Mouse (Mus musculus) brain, embryonic 14.5 days (tissue): ENCODE measurements around the gene Prrg2. TPM values are rescaled to one million over a fixed set of nuclear protein-coding genes. Genes with fewer than 3 reads are reported as not detected.
"Not testable (repeated sequence)": the region's sequence is repeated elsewhere in the genome, so short reads cannot be mapped to it uniquely, and the experiment has no call there.

Experiments
- DNase-seq: peaks from one replicate; pipeline ENCODE4 v3.0.0-alpha.2; 2011; ENCODE audit warnings: low read depth
- CTCF ChIP-seq: fragments of 200-500 bp; IDR thresholded peaks from 2 replicates; pipeline ENCODE4 v1.5.1; 2012; ENCODE audit warnings: inconsistent platforms, mild to moderate bottlenecking, moderate library complexity, borderline replicate concordance; ENCODE audit not compliant: insufficient read depth, insufficient read length; ENCODE audit errors: extremely low read depth
- POLR2A ChIP-seq: fragments of 200-500 bp; IDR thresholded peaks from 2 replicates; pipeline ENCODE4 v1.6.1; 2012; ENCODE audit warnings: mild to moderate bottlenecking, inconsistent platforms, borderline replicate concordance; ENCODE audit not compliant: poor library complexity, insufficient read depth, insufficient read length, severe bottlenecking; ENCODE audit errors: extremely low read depth
- polyA plus RNA-seq: library from polyadenylated mRNA; depleted of rRNA; stranded (reverse); fragments of >200 nt; gene quantifications from 2 replicates; pipeline ENCODE4 v1.2.3, GENCODE M21; 2012; rRNA removed

Prrg2 gene
- 25.0 and 30.6 TPM in 2 replicates for polyA plus RNA-seq

- peak; percentile 100 for DNase-seq
- TF ChIP-seq CTCF (no peak; the same call in 1 of the 2 replicates), POLR2A (peak; percentile 8; the same call in 1 of the 2 replicates)
These were observed at the start of gene Prrg2, which contains the start of gene Nosip for GRCm38 (mm10) chr7:45062239-45062835. Gene Prrg2, minus strand, starts transcription at chr7:45062677. Gene Nosip, plus strand, starts transcription at chr7:45062429.

GRCm38 (mm10) chr7:45111940-45112339, 49.5 kb upstream of the Prrg2 start:
- no peak for DNase-seq
- TF ChIP-seq POLR2A (no peak), CTCF (no peak)

DNA sequence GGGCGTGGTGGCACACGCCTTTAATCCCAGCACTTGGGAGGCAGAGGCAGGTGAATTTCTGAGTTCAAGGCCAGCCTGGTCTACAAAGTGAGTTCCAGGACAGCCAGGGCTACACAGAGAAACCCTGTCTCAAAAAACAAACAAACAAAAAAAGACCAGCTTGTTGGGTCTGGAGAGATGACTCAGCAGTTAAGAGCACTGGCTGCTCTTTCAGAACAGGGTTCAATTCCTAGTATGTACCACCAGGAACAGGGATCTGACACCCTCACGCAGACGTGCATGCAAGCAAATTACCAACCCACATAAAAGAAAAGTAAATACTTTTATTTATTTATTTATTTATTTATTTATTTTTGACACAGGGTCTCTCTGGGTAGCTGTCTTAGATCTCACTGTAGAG, 47.6 kb upstream of the Prrg2 start:
- not testable (repeated sequence) for DNase-seq

DNA sequence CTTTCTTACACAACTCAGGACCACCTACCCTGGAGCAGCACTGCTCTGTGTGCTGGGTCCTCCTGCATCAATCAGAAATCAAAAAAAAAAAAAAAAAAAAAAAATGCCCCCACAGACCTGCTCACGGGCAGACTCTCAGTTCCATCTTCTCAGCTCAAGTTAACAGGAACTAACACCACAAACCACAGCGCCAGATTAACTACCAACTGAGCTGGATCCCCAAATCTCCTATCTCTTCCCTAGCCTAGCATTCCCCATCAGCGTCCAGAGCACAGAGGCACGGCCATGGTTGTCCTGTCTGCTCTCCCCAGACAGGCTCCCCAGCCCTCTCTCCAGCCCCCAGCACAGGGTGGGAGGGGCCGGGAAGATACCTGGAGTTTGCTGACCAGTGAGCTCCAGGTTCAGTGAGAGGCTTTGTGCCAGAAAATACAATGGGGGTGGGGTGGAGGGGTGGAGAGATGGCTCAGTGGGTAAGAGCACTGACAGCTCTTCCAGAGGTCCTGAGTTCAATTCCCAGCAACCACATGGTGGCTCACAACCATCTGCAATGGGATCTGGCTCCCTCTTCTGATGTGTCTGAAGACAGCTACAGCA, 44.7 kb upstream of the Prrg2 start:
- DNase-seq = no peak
- TF ChIP-seq CTCF = no peak
- TF ChIP-seq POLR2A = no peak

DNA sequence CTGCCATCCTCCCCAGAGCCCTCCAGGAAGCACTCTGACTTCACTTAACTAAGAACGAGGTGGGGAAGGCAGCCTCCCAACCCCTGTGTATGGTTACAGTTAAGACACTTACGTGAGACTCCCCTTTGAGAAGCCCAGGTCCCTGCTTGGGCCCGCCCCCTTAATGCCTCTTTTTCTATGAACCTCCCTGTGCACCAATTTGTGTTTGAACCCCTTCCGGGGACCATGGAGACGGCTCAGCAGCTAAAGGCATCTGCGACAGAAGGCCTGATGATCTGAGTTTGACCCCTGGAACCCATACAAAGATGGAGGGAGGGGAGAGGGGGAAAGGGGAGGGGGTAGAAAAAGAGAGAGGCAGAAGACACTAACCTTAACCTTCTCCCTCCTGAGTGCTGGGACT, 44.0 kb upstream of the Prrg2 start:
- no peak for TF ChIP-seq CTCF
- TF ChIP-seq POLR2A = no peak

GRCm38 (mm10) chr7:45105491-45105890, 43.0 kb upstream of the Prrg2 start:
- TF ChIP-seq CTCF (no peak), POLR2A (no peak)
- DNase-seq = no peak

More for the DNA sequence above, 44.0 kb upstream of the Prrg2 start:
- DNase-seq = no peak

DNA sequence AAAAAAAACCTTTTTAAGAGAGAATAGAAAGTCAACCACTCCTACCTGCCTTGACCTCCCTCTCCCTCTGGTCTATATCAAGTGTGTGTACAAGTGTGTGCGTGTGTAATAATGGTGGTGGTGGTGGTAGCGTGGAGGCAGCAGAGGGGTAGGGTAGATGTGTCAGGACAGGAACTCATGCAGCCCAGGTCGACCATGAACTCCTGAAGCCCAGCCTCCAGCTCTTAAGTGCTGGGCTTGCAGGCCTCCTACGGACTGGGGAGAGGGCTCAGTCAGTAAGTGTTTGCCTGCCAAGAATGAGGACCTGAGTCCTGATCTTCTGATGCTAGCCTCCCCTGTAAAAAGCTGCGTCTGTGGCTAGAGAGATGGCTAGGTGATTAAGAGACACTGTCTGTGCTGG, 42.5 kb upstream of the Prrg2 start:
- TF ChIP-seq POLR2A (no peak), CTCF (no peak)
- DNase-seq = no peak

DNA sequence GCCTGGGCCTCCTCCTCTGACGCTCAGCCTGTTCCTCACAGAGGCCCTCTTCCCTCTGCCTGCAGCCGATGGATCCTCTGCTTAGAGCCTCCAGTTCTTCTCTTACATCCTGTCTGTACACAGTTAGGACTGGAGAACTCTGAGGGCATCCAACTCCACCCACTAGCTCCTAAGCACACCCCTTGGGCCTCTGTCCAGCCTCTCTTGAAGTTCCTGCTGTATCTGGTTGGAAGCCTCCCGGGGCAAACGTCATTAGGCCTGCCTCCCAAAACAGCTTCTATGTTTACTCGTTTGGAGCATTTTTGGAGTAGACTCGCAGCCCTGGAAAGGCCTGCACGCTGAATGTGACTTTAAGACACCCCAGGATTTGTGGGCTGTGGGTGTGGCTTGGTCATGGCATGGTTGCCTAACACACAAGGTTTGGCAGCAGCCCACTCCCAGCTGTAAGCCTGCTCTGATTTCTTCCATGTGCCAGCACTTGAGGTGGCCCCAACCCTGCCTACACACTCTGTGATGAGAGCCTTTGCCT, 41.2 kb upstream of the Prrg2 start, which contains the start of gene Fcgrt:
Fcgrt (minus strand) TSS at position 200 of the 529 bp plus-strand sequence.
- no peak for TF ChIP-seq POLR2A
- no peak for TF ChIP-seq CTCF
- DNase-seq = peak; percentile 67

- TF ChIP-seq POLR2A (no peak), CTCF (no peak)
- no peak for DNase-seq
These were observed 40.6 kb upstream of the Prrg2 start for GRCm38 (mm10) chr7:45102940-45103585.

GRCm38 (mm10) chr7:45102441-45102840, 40.0 kb upstream of the Prrg2 start:
- no peak for DNase-seq
- TF ChIP-seq CTCF = no peak

GRCm38 (mm10) chr7:45100046-45100445, 37.6 kb upstream of the Prrg2 start:
- no peak for TF ChIP-seq POLR2A
- no peak for TF ChIP-seq CTCF
- DNase-seq = no peak
